Mouse (Mus musculus) MEL (cell line): Measurements from ENCODE around the gene Gm3269.
"Not testable (repeated sequence)": the region's sequence is repeated elsewhere in the genome, so short reads cannot be mapped to it uniquely, and the experiment has no call there.

Experiments used
- CHD2 ChIP-seq: IDR thresholded peaks from 2 replicates; pipeline ENCODE4 v1.6.1; 2011; ENCODE audit warnings: low read length, improper control_type of control experiment
- CTCF ChIP-seq, 3 experiments: IDR thresholded peaks in 2 of 3; conservative IDR thresholded peaks in 1 of 3; 2 replicates each; pipeline ENCODE4 v1.5.1; 2011 to 2012; ENCODE audit warnings: low read length in 3 of 3, low read depth in 2 of 3, mild to moderate bottlenecking in 2 of 3, improper control_type of control experiment in 1 of 3, inconsistent platforms in 1 of 3, mixed read lengths in 1 of 3, moderate library complexity in 1 of 3; ENCODE audit not compliant: control insufficient read depth in 1 of 3, insufficient read depth in 1 of 3, poor library complexity in 1 of 3, severe bottlenecking in 1 of 3
- E2F4 ChIP-seq: IDR thresholded peaks from 2 replicates; pipeline ENCODE4 v1.6.1; 2011; ENCODE audit warnings: low read depth, low read length, improper control_type of control experiment, borderline replicate concordance
- EP300 ChIP-seq, 2 experiments: IDR thresholded peaks; 2 replicates each; pipeline ENCODE4 v1.6.1; 2011; ENCODE audit warnings: improper control_type of control experiment in 2 of 2, low read length in 2 of 2, low read depth in 1 of 2, mild to moderate bottlenecking in 1 of 2
- ETS1 ChIP-seq: IDR thresholded peaks from 2 replicates; pipeline ENCODE4 v1.6.1; 2012; ENCODE audit warnings: low read depth, mild to moderate bottlenecking, inconsistent platforms, low read length, improper control_type of control experiment, moderate library complexity
- GATA1 ChIP-seq: IDR thresholded peaks from 2 replicates; pipeline ENCODE4 v1.6.1; 2011; ENCODE audit warnings: low read depth, low read length, improper control_type of control experiment
- HCFC1 ChIP-seq: IDR thresholded peaks from 2 replicates; pipeline ENCODE4 v1.6.1; 2012; ENCODE audit warnings: low read depth, mild to moderate bottlenecking, inconsistent platforms, low read length, improper control_type of control experiment, moderate library complexity
- MAX ChIP-seq: IDR thresholded peaks from 2 replicates; pipeline ENCODE4 v1.6.1; 2011; ENCODE audit warnings: low read length, improper control_type of control experiment
- POLR2A ChIP-seq, 2 experiments: IDR thresholded peaks; 2 replicates each; pipeline ENCODE4 v1.6.1; 2011 to 2012; ENCODE audit warnings: low read length in 2 of 2, mild to moderate bottlenecking in 2 of 2, control low read depth in 1 of 2, improper control_type of control experiment in 1 of 2, low read depth in 1 of 2, moderate library complexity in 1 of 2; ENCODE audit not compliant: control insufficient read depth in 1 of 2, insufficient read depth in 1 of 2, poor library complexity in 1 of 2
- SIN3A ChIP-seq: IDR thresholded peaks from 2 replicates; pipeline ENCODE4 v1.6.1; 2012; ENCODE audit warnings: low read length, improper control_type of control experiment, inconsistent platforms
- TAL1 ChIP-seq: IDR thresholded peaks from 2 replicates; pipeline ENCODE4 v1.6.1; 2012; ENCODE audit warnings: mild to moderate bottlenecking, inconsistent platforms, low read length, moderate library complexity, mixed read lengths
- TBP ChIP-seq: IDR thresholded peaks from 2 replicates; pipeline ENCODE4 v1.8.0; 2011; ENCODE audit warnings: low read depth, low read length, improper control_type of control experiment
- ZMIZ1 ChIP-seq: IDR thresholded peaks from 2 replicates; pipeline ENCODE4 v1.6.1; 2012; ENCODE audit warnings: low read depth, mild to moderate bottlenecking, inconsistent platforms, low read length, improper control_type of control experiment, moderate library complexity

DNA sequence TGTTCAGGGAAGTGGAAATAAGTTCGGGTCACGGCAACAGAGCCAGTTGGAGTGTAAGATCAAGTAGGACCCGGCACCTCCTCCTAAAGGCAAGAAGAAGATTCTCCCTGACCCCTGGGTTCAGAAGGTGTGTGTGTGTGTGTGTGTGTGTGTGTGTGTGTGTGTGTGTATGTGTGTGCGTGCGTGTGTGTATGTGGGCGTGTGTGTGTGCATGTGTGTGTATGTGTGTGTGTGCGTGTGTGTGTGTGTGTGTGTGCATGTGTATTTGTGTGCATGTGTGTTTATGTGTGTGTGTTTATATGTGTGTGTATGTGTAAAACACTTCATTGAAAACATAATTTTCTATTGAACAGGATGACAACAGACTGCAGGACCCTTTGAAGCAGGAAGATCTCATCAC is 16.0 kb upstream of the Gm3269 start:
- TF ChIP-seq CTCF (IDR thresholded peaks at IDR 0.05 in 2 of 3, conservative IDR thresholded peaks at IDR 0.05 in 1 of 3; ENCODE audit: control insufficient read depth in 1 of 3, insufficient read depth in 1 of 3, low read depth in 2 of 3, low read length in 3 of 3, poor library complexity in 1 of 3, severe bottlenecking in 1 of 3); ETS1; POLR2A (IDR thresholded peaks at IDR 0.05; ENCODE audit: control insufficient read depth in 1 of 2, insufficient read depth in 1 of 2, low read depth in 1 of 2, low read length in 2 of 2, poor library complexity in 1 of 2); SIN3A; MAX; GATA1; ZMIZ1; EP300 (IDR thresholded peaks at IDR 0.05; ENCODE audit: low read depth in 1 of 2, low read length in 2 of 2); TBP; HCFC1; TAL1; CHD2; E2F4: not testable (repeated sequence)
